Mouse (Mus musculus): ENCODE data around the gene Nupr1.
"Not testable (repeated sequence)": the region's sequence is repeated elsewhere in the genome, so short reads cannot be mapped to it uniquely, and the experiment has no call there.

Gene Nupr1

DNA sequence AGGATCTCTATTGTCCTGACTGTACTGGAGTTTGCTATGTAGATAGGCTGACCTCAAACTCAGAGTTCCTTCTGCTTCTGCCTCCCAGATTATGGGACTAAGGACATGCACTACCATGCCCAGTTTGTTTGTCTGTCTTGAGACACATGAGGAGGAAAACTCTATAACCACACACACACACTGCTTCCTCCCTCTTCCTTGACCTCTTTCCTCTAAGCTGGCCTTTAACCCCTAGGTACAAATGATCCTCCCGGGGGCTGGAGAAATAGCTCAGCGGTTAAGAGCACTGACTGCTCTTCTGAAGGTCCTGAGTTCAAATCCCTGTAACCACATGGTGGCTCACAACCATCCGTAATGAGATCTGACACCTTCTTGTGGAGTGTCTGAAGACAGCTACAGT lies 13.7 kb upstream of the Nupr1 start:
- no peak for DNase-seq (ENCODE audit: low read depth in 1 of 2, low spot score in 2 of 2)

DNA sequence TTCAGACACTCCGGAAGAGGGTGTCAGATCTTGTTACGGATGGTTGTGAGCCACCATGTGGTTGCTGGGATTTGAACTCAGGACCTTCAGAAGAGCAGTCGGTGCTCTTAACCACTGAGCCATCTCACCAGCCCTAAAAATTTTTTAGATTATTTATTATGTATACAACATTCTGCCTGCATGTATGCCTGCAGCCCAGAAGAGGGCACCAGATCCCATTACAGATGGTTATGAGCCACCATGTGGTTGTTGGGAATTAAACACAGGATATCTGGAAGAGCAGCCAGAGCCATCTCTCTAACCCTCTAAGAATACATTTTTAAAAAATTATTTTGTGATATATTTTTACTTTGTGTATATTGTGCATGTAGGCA lies 12.6 kb upstream of the Nupr1 start:
- DNase-seq (ENCODE audit: low read depth in 1 of 2, low spot score in 2 of 2), result not testable (repeated sequence)

DNA sequence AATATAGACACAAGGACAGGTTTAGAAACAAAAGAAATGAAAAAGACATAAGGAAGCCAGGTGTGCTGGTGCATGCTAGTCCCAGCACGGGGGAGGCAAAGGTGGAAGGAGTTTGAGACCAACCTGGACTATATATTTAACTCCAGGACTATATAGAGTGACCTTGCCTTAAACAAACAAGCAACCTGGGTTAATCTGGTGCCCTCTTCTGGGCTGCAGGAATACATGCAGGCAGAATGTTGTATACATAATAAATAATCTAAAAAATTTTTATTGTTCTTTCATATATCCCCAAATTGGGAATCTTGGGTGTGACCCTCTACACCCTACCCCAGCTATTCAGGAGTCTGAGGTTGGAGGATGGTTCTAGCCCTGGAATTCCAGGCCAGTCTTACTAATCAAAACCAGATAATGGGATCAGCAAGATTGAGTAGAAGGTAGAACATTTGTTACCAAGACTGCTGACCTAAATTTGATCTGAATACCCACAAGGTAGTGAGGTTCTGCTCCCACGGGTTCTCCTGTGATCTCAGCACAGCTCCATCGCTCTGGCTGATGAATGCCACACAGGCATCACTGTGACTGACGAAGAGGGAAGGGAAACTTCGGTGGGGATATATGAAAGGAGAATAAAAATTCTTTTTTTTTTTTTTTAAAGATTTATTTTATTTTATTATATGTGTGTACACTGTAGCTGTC lies 12.0 kb upstream of the Nupr1 start:
- no peak for DNase-seq (ENCODE audit: low read depth in 1 of 2, low spot score in 2 of 2)

DNA sequence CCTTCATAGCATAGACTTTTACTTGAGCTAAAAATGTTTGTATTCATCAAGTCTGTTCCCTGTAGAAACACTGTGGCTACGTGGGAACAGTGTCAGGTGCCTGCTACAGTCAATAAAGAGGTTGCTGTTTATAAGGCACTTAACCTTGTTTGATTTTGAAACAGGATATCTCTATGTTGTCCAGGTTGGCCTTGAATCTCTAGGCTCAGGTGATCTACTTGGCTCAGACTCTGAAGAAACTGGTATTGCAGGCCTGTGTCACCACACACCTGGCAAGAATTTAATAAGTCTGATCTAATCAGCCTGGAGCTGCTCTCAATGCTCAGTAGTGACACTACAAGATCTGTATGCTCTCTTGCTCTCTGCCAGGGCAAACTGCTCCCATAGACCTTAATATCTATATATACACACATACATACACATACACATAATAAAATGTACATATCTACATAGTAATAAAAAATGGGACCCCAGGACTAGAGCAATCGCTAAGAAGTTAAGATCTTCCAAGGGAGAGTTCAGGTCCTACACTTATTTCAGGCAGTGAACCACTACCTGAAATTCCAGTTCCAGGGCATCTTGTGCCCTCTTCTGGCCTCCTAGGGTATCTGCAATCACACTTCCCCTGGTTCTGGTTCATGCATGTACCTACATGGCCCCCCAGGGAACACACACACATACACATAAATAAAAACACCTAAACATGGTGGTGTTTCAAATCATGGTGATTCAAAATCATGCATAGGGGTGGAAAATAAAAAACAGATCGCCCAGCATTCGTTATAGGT lies 6.3 kb upstream of the Nupr1 start:
- no peak for DNase-seq (ENCODE audit: low read depth in 1 of 2, low spot score in 2 of 2)

GRCm38 (mm10) chr7:126635375-126635774 lies 4.7 kb upstream of the Nupr1 start:
- no peak for DNase-seq (ENCODE audit: low read depth in 1 of 2, low spot score in 2 of 2)

DNA sequence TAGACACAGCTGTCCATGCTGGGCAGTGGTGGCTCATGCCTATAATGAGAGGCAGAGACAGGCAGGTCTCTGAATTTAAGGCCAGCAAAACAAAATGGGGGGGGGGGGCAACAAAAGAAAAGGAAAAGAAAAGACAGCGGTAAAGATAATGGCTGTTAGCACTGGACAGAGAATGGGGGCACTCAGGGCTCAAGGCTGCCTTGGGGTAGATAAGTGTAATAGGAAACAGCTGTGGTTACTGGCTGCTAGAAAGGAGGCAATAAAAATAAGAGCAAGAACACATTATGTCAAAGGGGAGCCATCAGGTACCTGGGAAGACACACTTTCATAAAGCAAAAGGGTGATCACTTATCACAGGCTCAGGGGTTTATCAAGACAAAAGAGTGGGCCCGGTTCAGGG lies 1.8 kb upstream of the Nupr1 start:
- DNase-seq (ENCODE audit: low read depth in 1 of 2, low spot score in 2 of 2), result no peak

DNA sequence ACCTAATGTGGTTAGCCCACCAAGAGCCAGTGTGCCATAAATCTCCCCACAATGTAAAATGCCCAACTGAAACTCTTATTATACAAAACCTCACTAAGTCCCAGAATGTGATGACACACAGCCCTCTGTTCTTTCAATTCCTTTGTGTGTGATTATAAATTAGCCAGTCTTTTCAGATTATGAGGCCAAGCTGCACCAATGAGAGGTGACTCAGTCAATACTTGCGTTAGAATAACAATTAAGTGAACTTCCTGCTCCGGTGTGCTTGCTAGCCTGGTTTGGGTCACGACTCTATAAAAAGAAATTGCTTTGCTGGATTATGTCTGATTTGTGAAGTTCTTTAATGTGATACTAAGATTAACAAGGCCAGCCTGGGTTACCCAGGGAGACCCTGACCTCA lies 746 bp downstream of the Nupr1 start:
- DNase-seq (ENCODE audit: low read depth in 1 of 2, low spot score in 2 of 2), result no peak

GRCm38 (mm10) chr7:126628111-126628510 lies 2.5 kb downstream of the Nupr1 start:
- no peak for DNase-seq (ENCODE audit: low read depth in 1 of 2, low spot score in 2 of 2)

DNA sequence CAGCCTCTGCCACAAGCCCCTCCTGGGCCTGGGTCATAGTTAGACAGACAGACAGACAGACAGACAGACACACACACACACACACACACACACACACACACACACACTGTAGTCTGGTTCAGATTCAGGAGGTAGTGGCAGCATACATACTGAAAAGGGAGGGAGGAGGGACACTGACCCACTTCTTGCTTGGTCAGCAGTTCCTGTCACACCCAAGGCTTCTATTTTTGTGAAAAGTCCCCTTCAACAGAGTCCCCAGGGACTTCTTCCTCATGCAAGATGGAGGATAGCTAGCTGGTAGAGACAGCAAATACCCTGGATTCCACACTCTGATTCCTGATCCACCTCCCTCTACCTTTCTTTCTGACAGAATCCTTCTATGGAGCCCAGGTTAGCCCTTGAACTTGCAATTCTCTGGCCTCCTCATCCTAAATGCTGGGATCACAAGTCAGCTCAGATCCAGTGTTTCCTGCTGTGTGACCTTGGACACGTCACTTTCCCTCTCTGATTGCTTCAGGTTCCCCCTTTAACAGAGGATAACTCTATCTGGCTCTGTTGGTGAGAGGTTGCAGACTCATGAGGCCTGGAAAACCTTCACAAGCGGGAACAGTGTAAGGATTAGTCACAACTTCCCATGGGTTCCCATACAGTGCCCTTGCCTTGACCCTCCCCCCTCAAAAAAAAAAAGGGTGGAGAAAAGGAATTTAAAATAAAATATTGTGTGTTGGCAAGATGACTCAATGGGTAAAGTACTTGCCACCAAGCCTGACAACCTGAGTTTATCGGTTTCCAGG lies 4.7 kb downstream of the Nupr1 start:
- DNase-seq (ENCODE audit: low read depth in 1 of 2, low spot score in 2 of 2), result no peak

DNA sequence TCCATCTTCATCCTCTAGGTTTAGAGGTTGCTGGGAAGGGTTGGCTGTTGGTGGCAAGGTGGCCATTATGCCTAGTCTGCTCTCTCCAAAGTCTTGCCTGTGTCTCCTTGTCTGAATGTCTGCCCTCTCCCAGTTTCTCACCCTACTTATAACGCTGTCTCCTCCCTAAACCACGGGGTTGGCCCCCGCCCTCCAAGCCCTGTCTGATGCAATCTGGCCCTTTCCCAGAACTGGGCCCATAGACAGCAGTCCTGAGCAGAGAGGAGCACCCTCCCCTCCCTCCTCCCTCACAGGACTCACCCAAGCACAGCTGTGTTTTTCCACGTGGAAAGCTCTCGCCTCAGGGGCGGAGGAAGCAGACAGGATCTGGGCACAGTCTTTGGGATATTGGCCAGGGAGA lies 5.3 kb downstream of the Nupr1 start:
- peak; percentile 19 to 47 for DNase-seq (ENCODE audit: low read depth in 1 of 2, low spot score in 2 of 2)

DNA sequence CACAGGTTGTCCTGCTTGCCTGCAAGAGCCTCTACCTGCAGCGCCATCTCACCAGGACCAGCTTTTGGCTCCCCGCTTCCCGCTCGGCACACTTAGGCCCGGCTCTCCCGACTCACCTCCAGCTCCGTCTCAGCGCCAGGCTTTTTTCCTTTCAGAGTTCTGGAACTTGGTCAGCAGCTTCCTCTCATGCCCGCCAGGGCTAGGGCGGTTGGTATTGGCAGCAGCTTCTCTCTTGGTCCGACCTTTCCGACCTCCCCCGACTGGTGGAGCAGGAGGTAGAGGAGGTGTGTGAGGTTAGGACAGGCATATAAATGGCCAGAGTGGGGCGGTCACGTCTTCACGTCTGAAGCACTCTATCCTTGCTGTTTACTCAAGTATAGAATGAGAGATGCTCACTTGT lies 5.9 kb downstream of the Nupr1 start:
- DNase-seq (ENCODE audit: low read depth in 1 of 2, low spot score in 2 of 2), result no peak

DNA sequence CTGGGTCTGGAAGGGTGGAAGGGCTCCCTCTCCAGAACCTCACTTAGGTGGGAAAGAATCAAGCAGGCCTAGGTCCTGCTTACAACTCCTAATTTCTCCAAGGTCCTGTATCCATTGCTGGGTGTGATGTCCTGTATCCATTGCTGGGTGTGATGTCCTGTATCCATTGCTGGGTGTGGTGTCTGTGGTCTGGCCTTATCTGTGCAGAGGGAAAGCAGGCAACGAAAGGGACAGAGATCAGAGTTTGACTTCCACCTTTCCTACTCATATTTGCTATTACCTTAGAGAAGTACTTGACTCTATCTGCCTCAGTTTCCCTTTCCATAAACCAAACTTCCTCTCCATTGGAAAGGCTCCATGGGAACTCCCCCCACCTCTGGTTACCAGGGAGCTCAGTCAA lies 7.3 kb downstream of the Nupr1 start:
- no peak for DNase-seq (ENCODE audit: low read depth in 1 of 2, low spot score in 2 of 2)

DNA sequence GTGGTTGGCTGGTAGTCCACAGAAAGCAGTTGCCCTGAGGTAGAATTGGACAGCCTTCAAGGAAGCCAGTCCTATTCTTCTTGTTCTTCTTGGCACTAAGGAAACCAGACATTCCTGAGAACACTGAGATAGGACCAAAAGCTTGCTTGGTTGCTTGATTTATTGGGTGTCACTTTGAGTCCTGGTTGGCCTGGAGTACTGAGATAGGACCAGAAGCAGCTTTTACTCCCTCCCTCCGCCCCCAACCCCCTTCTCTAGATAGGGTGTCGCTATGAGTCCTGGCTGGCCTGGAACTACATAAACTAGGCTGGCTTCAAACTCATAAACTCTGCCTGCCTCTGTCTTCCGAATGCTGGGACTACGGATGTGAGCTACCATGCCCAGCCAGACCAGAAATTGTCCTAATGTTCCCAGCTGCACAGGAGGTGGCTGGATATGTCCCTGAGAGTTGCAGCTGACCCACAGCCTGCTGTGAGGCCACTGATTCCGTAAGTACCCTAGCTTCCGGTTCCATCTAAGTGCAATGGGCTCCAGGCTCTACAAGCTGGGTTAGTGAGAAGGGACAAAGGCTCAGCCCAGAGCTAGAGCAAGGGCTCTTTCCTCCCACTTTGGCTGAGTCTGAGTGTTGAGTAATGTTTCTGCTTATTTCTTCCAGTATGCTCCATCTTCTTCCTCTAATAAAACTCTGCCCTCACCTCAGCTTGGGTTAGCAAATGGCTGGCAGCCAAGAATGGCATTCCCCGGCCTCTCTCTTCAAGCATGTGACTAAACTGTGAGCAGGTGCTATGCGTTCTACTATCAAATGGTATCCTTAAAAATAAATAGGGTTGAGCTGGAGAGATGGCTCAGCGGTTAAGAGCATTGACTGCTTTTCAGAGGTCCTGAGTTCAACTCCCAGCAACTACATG lies 9.0 kb downstream of the Nupr1 start:
- DNase-seq (ENCODE audit: low read depth in 1 of 2, low spot score in 2 of 2), result no peak

DNA sequence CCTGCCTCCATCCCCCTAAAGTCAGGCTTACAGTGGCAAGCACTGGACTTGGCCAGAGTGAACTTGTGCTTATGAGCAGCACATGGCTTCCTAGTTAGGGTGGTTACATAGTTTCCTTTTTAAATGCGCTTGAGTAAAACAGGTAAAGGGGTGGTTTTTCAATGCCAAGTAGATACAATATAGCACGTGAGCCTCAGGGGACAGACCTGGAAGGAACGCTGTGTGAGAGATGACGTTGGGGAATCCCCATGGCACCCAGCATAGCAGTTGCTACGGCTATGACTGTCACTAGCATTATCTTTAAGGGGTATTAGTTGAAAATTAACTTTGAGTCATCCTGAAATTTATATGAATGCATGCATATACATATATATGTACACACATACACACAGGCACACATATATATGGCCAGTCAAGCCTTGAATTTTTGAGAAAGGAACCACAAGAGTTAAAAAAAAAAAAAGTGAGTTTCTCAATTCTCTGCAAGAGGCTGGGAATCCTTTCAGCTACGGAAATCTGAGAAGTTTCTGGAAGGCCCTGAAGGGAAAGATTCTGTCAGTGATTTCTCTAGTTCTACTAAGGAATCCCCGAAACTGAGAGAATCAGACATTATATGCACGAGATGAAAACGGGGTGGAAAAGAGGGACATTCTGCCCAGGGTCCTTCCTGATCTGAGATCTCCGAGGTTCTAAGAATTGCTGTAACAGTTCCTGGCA lies 10.9 kb downstream of the Nupr1 start:
- DNase-seq (ENCODE audit: low read depth in 1 of 2, low spot score in 2 of 2), result no peak

DNA sequence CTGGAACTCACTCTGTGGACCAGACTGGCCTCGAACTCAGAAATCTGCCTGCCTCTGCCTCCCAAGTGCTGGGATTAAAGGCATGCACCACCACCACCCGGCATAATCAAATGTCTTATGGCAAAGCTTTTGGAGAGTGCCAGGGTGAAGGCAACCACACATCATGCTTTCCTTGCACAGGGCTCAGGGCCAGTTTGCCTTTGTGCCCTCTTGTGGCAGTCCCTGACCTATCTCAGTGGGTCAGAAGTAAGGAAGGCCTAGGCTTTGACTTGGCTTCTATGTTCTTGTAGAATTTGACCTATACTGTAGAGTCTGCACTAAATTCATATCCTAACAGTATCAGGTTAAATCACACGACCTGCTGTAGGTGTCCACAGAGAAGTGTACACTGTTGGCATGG lies 14.0 kb downstream of the Nupr1 start:
- DNase-seq (ENCODE audit: low read depth in 1 of 2, low spot score in 2 of 2), result no peak

GRCm38 (mm10) chr7:126612736-126613135 lies 17.9 kb downstream of the Nupr1 start:
- no peak for DNase-seq (ENCODE audit: low read depth in 1 of 2, low spot score in 2 of 2)

DNA sequence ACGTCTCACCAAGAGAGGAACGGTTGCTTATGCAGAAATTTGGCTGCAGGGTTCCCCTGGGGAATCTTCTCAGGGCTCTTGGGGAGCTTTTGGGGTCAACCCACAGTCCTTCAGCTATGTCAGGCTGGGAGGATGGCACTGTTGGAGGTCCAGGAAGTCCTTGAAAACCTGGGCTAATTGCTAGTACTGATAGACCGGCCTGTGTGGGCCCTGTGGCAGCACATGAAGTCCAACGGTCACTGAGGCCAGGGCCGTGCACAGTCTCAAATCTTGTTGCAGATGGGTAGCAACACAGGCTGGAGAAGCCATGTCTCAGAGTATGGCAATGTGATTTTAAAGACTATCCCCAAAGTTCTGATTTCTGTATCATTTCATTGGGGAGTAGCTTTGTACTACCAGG lies 22.9 kb downstream of the Nupr1 start:
- no peak for DNase-seq (ENCODE audit: low read depth in 1 of 2, low spot score in 2 of 2)

- DNase-seq (ENCODE audit: low read depth in 1 of 2, low spot score in 2 of 2), result no peak
Observed at GRCm38 (mm10) chr7:126607064-126607463, 23.6 kb downstream of the Nupr1 start.

- no peak for DNase-seq (ENCODE audit: low read depth in 1 of 2, low spot score in 2 of 2)
Observed at GRCm38 (mm10) chr7:126606611-126607010, 24.1 kb downstream of the Nupr1 start.

DNA sequence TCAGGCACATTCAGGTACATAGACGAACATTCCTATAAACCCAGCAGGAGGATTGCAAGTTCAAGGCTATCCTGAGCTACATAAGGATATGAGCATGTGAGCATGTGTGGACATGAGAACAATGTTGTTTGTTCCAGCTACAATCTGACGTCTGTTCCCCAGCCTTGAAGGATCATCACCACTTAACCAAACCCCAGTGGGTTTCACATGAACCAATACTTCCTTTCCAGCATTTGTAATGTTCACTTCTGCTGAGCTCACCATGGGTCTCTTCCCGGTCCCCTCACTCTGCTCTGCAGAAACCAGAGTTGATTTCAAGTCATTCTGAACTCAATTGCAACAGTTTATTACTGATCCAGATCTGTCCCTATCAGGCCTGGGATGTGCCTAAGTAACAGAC lies 28.0 kb downstream of the Nupr1 start:
- no peak for DNase-seq (ENCODE audit: low read depth in 1 of 2, low spot score in 2 of 2)

Measured in monocyte, adult 2 months (primary cell).